Mouse (Mus musculus): ENCODE results near the gene Tex264.

DNA sequence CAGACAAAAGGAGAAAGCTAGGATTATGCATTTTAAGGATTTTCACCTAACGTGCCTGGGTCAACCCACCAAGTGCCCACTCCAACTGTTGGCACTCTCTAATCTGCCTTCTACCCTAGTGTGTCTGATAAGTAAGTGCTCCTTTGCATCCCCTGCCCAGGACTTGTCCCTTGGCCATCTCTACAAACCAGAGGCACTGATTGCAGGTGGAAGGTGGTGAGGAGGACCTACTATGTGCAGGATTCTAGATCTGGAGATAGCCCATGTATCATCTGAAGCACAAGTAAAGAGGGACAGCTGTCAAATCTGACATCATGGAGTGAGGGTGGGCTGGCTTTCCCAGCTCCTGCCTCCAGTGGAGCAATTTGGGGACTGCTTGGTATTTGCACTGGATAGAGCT, 25.8 kb downstream of the Tex264 start:
- TF ChIP-seq POLR2A (IDR thresholded peaks at IDR 0.05; ENCODE audit: borderline replicate concordance, control insufficient read depth, low read depth, low read length), result no peak
- TF ChIP-seq CTCF (IDR thresholded peaks at IDR 0.05; ENCODE audit: control insufficient read depth, insufficient read depth, low read length), result no peak

Data from bone marrow, adult 2 months (tissue).